8 mouse cellular contexts compared by ENCODE assay signal in the genomic region with DNA sequence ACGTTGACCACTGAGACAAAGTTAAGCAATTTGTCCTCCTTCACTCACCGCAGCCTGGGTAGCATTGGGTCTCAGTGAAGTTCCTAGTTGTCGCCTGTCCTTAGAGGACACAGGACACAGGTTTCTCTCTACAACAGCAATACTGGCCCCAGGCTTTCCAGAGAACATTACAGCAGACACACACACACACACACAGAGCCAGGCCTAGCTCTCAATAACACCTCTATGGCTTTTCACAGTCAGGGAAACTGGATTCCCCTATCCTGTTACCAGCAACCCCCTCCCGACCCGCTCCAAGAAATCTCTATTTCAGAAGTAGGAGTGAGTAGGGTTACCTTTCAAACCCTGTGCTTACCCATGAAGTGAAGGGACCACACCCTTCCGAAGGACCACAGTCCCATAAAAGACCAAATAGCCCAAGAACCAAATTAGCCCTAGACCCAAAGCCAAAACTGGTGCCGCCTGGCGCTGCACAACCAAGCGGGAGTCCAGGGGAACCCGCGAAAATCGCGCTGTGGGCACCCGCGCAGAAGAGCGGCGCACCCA. TPM values are rescaled to one million over a fixed set of nuclear protein-coding genes. Genes with fewer than 3 reads are reported as not detected.
A peak's percentile ranks its signal among the peaks of the same experiment; 100 is the strongest.
DNase-seq lines count a peak whose midpoint lies in the region; ATAC-seq and TF ChIP-seq lines count a peak whose summit lies in the region.

No protein-coding gene starts in this region.

- H3K4me3 ChIP-seq in lung, postnatal 0 days (ENCODE audit: low read depth, low read length): peak overlapping the region; percentile 60
- peak overlapping the region; percentile 66 for H3K4me3 ChIP-seq in embryonic facial prominence, embryonic 14.5 days (ENCODE audit: low read depth, low read length)
- peak overlapping the region; percentile 76 for H3K4me3 ChIP-seq in limb, embryonic 10.5 days
- H3K4me3 ChIP-seq in olfactory bulb, adult 2 months (ENCODE audit: insufficient read depth, low read depth, low read length): peak overlapping the region; percentile 51

- H3K27me3 ChIP-seq in lung, postnatal 0 days (replicated peaks; ENCODE audit: insufficient read depth, low read length): 0 out of 2 replicates have a peak, but pooled peaks cover 11% of the 10 kb centered on the region
- peaks cover 18% of the 10 kb centered on the region for H3K27me3 ChIP-seq in embryonic facial prominence, embryonic 14.5 days (replicated peaks; ENCODE audit: control insufficient read depth, insufficient read depth, low read length)
- peaks cover 60% of the 10 kb centered on the region for H3K27me3 ChIP-seq in limb, embryonic 10.5 days (ENCODE audit: low read depth, poor library complexity, severe bottlenecking)

- TF ChIP-seq EP300 in lung, postnatal 0 days (IDR thresholded peaks at IDR 0.05): no peak

- no peaks in the 10 kb centered on the region for H3K9me3 ChIP-seq in lung, postnatal 0 days (ENCODE audit: low read length)
- H3K9me3 ChIP-seq in embryonic facial prominence, embryonic 14.5 days (ENCODE audit: control insufficient read depth, low read length): no peaks in the 10 kb centered on the region
- H3K9me3 ChIP-seq in limb, embryonic 10.5 days (replicated peaks): no peaks in the 10 kb centered on the region

- TF ChIP-seq CTCF in lung, postnatal 0 days (IDR thresholded peaks at IDR 0.05): no peak
- TF ChIP-seq CTCF in olfactory bulb, adult 2 months (IDR thresholded peaks at IDR 0.05; ENCODE audit: insufficient read depth, low read depth, low read length): no peak

- no peak for TF ChIP-seq POLR2A in olfactory bulb, adult 2 months (IDR thresholded peaks at IDR 0.05; ENCODE audit: insufficient read depth, low read depth, low read length)

- H3K4me2 ChIP-seq in lung, postnatal 0 days (replicated peaks; ENCODE audit: low read depth, low read length): peak overlapping the region; percentile 100
- peak overlapping the region; percentile 100 for H3K4me2 ChIP-seq in embryonic facial prominence, embryonic 14.5 days (ENCODE audit: low read depth, low read length)

- no peak for DNase-seq in lung, postnatal 0 days (ENCODE audit: low spot score)
- DNase-seq in lung, adult 18-20 months: no peak
- DNase-seq in embryonic facial prominence, embryonic 14.5 days (ENCODE audit: low spot score): no peak
- DNase-seq in limb, embryonic 10.5 days (ENCODE audit: low spot score): peak; percentile 34
- no peak for DNase-seq in cerebellum, adult 9-11 months
- no peak for DNase-seq in cerebellum, adult 8-10 months
- DNase-seq in cerebellum, postnatal 4 days (ENCODE audit: low spot score in 2 of 2): no peak

- no peak for ATAC-seq in lung, postnatal 0 days
- ATAC-seq in embryonic facial prominence, embryonic 14.5 days (ENCODE audit: low read depth): peak; percentile 37; the same call in 1 of the 2 replicates

- no peak overlapping the region for H3K27ac ChIP-seq in lung, postnatal 0 days (ENCODE audit: low read length)
- 0 out of 2 replicates have a peak overlapping the region, but pooled peaks have one; percentile 10 for H3K27ac ChIP-seq in embryonic facial prominence, embryonic 14.5 days (replicated peaks; ENCODE audit: low read depth, low read length)
- H3K27ac ChIP-seq in limb, embryonic 10.5 days: peak overlapping the region; percentile 77; the same call in 1 of the 2 replicates
- no peak overlapping the region for H3K27ac ChIP-seq in olfactory bulb, adult 2 months (ENCODE audit: insufficient read depth, low read depth, low read length)

- H3K36me3 ChIP-seq in lung, postnatal 0 days (ENCODE audit: insufficient read depth, low read length): no peaks in the 10 kb centered on the region
- no peaks in the 10 kb centered on the region for H3K36me3 ChIP-seq in embryonic facial prominence, embryonic 14.5 days (ENCODE audit: control insufficient read depth, insufficient read depth, low read length)
- no peaks in the 10 kb centered on the region for H3K36me3 ChIP-seq in limb, embryonic 10.5 days

- 17% methylated on average over 15 of the region's 17 CpGs for WGBS in lung, postnatal 0 days
- 13% methylated on average over 16 of the region's 17 CpGs for WGBS in embryonic facial prominence, embryonic 14.5 days
- WGBS in limb, embryonic 10.5 days: 14% methylated on average over 17 of the region's 17 CpGs
- 26% methylated on average over 17 of the region's 17 CpGs for WGBS in olfactory bulb, adult 2 months

- H3K9ac ChIP-seq in lung, postnatal 0 days (replicated peaks; ENCODE audit: low read depth): peak overlapping the region; percentile 32; the same call in 1 of the 2 replicates
- peak overlapping the region; percentile 81 for H3K9ac ChIP-seq in embryonic facial prominence, embryonic 14.5 days (ENCODE audit: low read depth, low read length)

- H3K4me1 ChIP-seq in lung, postnatal 0 days (ENCODE audit: insufficient read depth, low read depth, low read length): no peaks in the 10 kb centered on the region
- peaks cover 11% of the 10 kb centered on the region for H3K4me1 ChIP-seq in embryonic facial prominence, embryonic 14.5 days (ENCODE audit: control insufficient read depth, insufficient read depth, low read length)
- H3K4me1 ChIP-seq in limb, embryonic 10.5 days: peaks cover 19% of the 10 kb centered on the region
- peaks cover 13% of the 10 kb centered on the region for H3K4me1 ChIP-seq in olfactory bulb, adult 2 months (ENCODE audit: control insufficient read depth, insufficient read depth, low read length)

RNA-seq across cellular contexts. Expression of a gene that starts 0.9 kb away (rescaled TPM):
- polyA plus RNA-seq in lung, postnatal 0 days (2015; fragmentation: Nextera tagmentation; extraction: Ambion mirVana): 24.7 and 32.3 TPM in 2 replicates
- 37.8 and 39.9 TPM in 2 replicates for polyA plus RNA-seq in embryonic facial prominence, embryonic 14.5 days (2014; fragmentation: Nextera tagmentation; extraction: Ambion mirVana)
- 16.2 and 21.3 TPM in 2 replicates for polyA plus RNA-seq in limb, embryonic 10.5 days (2016; fragmentation: Nextera tagmentation; extraction: Ambion mirVana)
- polyA plus RNA-seq in olfactory bulb, adult 2 months (2012; ENCODE audit: insufficient read depth, insufficient read length, low replicate concordance, missing spikeins): not detected in 2 replicates

RNA-seq across cellular contexts. Expression of a gene that starts 26.0 kb away (rescaled TPM):
- polyA plus RNA-seq in lung, postnatal 0 days (2015; fragmentation: Nextera tagmentation; extraction: Ambion mirVana): 95.6 and 103 TPM in 2 replicates
- 63.4 and 64.3 TPM in 2 replicates for polyA plus RNA-seq in embryonic facial prominence, embryonic 14.5 days (2014; fragmentation: Nextera tagmentation; extraction: Ambion mirVana)
- 21.3 and 23.6 TPM in 2 replicates for polyA plus RNA-seq in limb, embryonic 10.5 days (2016; fragmentation: Nextera tagmentation; extraction: Ambion mirVana)
- polyA plus RNA-seq in olfactory bulb, adult 2 months (2012; ENCODE audit: insufficient read depth, insufficient read length, low replicate concordance, missing spikeins): not detected in 2 replicates

Comparison
In these comparisons a context has a peak if more than half of its experiments do, and no peak if none do; other contexts are left out.
1. H3K27ac ChIP-seq: peak in embryonic facial prominence, embryonic 14.5 days (single experiment) and limb, embryonic 10.5 days (single experiment); none in lung, postnatal 0 days (single experiment) and olfactory bulb, adult 2 months (single experiment).
2. Peak in every context shown above with its lines, with median percentiles within 50 percentile points of each other: H3K4me3 ChIP-seq.